Mouse (Mus musculus): ENCODE data around the gene Mcm8. TPM values are rescaled to one million over a fixed set of nuclear protein-coding genes. Genes with fewer than 3 reads are reported as not detected.

The Mcm8 gene
- total RNA-seq, 1 experiment, result 14.2 TPM

DNA sequence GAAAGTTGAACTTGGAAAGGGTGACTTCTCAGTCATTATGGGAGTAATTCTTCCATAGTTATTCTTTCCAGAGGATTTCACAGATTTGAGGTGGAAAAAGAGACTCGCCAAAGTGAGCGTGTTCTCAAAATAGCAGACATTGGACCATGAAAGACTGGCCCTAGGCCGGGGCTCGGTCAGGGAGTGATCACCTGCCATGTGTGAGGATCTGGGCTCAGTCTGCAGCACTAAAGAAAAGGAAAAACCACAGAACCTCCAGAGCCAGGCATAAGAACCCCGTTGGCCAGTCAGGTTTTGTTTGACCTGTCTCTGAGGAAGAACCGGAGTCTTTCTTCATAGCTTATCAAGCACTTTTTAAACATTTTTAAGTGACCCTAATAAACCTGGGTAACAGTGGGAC lies 31.9 kb upstream of the Mcm8 start:
- no peaks in the 10 kb centered on the region for H3K9me3 ChIP-seq (ENCODE audit: control insufficient read depth, insufficient read depth, low read depth, low read length)
- H3K4me3 ChIP-seq (ENCODE audit: insufficient read depth in 1 of 2, low read depth in 1 of 2, low read length in 2 of 2, poor library complexity in 1 of 2, severe bottlenecking in 1 of 2), result no peak overlapping the region
- in situ Hi-C loops (cut with MboI; ENCODE audit: low sequenced_read_pairs in 2 of 2, unreplicated experiment in 2 of 2), result no loop called here
- H3K36me3 ChIP-seq (ENCODE audit: control insufficient read depth, insufficient read depth, low read length, poor library complexity, severe bottlenecking), result no peaks in the 10 kb centered on the region
- H3K9ac ChIP-seq (ENCODE audit: insufficient read depth, low read depth, low read length, poor library complexity, severe bottlenecking), result no peak overlapping the region
- no peak overlapping the region for H3K27ac ChIP-seq (ENCODE audit: insufficient read depth, low read depth, low read length, poor library complexity, severe bottlenecking)
- no peaks in the 10 kb centered on the region for H3K4me1 ChIP-seq (ENCODE audit: control insufficient read depth in 2 of 2, insufficient read depth in 2 of 2, low read length in 2 of 2, poor library complexity in 1 of 2)
- TF ChIP-seq ZNF384 (IDR thresholded peaks at IDR 0.05; ENCODE audit: low read depth, low read length), result no peak
- TF ChIP-seq CHD2 (IDR thresholded peaks at IDR 0.05; ENCODE audit: low read depth, low read length), result no peak
- TF ChIP-seq ZC3H11A (IDR thresholded peaks at IDR 0.05; ENCODE audit: borderline replicate concordance, low read depth, low read length), result no peak
- no peak for TF ChIP-seq MAFK (IDR thresholded peaks at IDR 0.05; ENCODE audit: insufficient read depth, low read depth, low read length)
- TF ChIP-seq HCFC1 (IDR thresholded peaks at IDR 0.05; ENCODE audit: borderline replicate concordance, insufficient read depth, low read length), result no peak
- no peak for DNase-seq (ENCODE audit: low read depth, low spot score)

GRCm38 (mm10) chr2:132793441-132794203 lies 22.3 kb upstream of the Mcm8 start:
- no peaks in the 10 kb centered on the region for H3K9me3 ChIP-seq (ENCODE audit: control insufficient read depth, insufficient read depth, low read depth, low read length)
- DNase-seq (ENCODE audit: low read depth, low spot score), result no peak
- in situ Hi-C loops (cut with MboI; ENCODE audit: low sequenced_read_pairs in 2 of 2, unreplicated experiment in 2 of 2), result no loop called here
- H3K27ac ChIP-seq (ENCODE audit: insufficient read depth, low read depth, low read length, poor library complexity, severe bottlenecking), result no peak overlapping the region
- H3K4me1 ChIP-seq (ENCODE audit: control insufficient read depth in 2 of 2, insufficient read depth in 2 of 2, low read length in 2 of 2, poor library complexity in 1 of 2), result no peaks in the 10 kb centered on the region
- H3K9ac ChIP-seq (ENCODE audit: insufficient read depth, low read depth, low read length, poor library complexity, severe bottlenecking), result no peak overlapping the region
- no peak overlapping the region for H3K4me3 ChIP-seq (ENCODE audit: insufficient read depth in 1 of 2, low read depth in 1 of 2, low read length in 2 of 2, poor library complexity in 1 of 2, severe bottlenecking in 1 of 2)
- H3K36me3 ChIP-seq (ENCODE audit: control insufficient read depth, insufficient read depth, low read length, poor library complexity, severe bottlenecking), result no peaks in the 10 kb centered on the region
- TF ChIP-seq CHD2 (IDR thresholded peaks at IDR 0.05; ENCODE audit: low read depth, low read length), result no peak

DNA sequence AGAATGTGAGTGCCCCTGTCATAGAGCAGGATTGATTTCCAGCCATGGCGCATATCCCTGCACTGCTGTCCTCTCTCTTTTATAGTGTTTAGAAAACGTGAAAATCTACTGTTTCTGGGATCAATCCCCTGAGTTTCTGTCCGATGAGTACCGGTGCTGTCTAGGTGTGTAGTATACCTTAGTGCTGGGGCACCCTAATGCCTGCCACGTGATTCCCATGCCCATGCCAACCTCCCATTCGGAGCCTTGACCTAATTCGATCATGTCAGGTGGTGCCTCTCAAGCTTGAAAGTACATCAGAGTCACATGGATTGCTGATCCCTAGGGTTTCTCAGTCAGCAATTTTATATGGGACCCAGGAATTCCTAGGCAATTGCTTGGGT lies 21.7 kb upstream of the Mcm8 start:
- Histone ChIP-seq H3K27ac (ENCODE audit: insufficient read depth, low read depth, low read length, poor library complexity, severe bottlenecking) (no peak overlapping the region), H3K4me3 (ENCODE audit: insufficient read depth in 1 of 2, low read depth in 1 of 2, low read length in 2 of 2, poor library complexity in 1 of 2, severe bottlenecking in 1 of 2) (no peak overlapping the region), H3K36me3 (ENCODE audit: control insufficient read depth, insufficient read depth, low read length, poor library complexity, severe bottlenecking) (no peaks in the 10 kb centered on the region), H3K9me3 (ENCODE audit: control insufficient read depth, insufficient read depth, low read depth, low read length) (no peaks in the 10 kb centered on the region), H3K9ac (ENCODE audit: insufficient read depth, low read depth, low read length, poor library complexity, severe bottlenecking) (no peak overlapping the region), H3K4me1 (ENCODE audit: control insufficient read depth in 2 of 2, insufficient read depth in 2 of 2, low read length in 2 of 2, poor library complexity in 1 of 2) (no peaks in the 10 kb centered on the region)
- no peak for TF ChIP-seq ZC3H11A (IDR thresholded peaks at IDR 0.05; ENCODE audit: borderline replicate concordance, low read depth, low read length)
- TF ChIP-seq HCFC1 (IDR thresholded peaks at IDR 0.05; ENCODE audit: borderline replicate concordance, insufficient read depth, low read length), result no peak
- TF ChIP-seq CHD2 (IDR thresholded peaks at IDR 0.05; ENCODE audit: low read depth, low read length), result no peak
- TF ChIP-seq ZNF384 (IDR thresholded peaks at IDR 0.05; ENCODE audit: low read depth, low read length), result no peak
- no peak for TF ChIP-seq MAFK (IDR thresholded peaks at IDR 0.05; ENCODE audit: insufficient read depth, low read depth, low read length)
- DNase-seq (ENCODE audit: low read depth, low spot score), result no peak
- in situ Hi-C loops (cut with MboI; ENCODE audit: low sequenced_read_pairs in 2 of 2, unreplicated experiment in 2 of 2), result no loop called here

DNA sequence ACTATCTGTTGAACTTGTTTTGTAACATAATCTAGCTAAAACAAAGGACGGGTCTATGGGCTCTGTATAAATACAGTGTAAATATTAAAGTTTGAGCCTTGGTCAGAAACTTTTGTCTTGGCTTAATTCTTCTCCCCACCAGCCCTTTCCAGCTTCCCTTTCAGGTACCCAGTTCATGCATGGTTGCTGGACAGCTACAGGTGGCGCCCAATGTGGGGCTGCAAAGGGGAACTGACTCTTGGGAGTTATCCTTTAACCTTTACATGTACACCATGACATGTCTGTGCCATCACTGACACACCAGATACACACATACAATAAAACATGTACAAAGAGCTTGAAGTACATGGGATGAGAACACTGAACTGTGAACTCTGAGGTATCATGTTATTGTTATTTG lies 13.0 kb upstream of the Mcm8 start:
- in situ Hi-C loops (cut with MboI; ENCODE audit: low sequenced_read_pairs in 2 of 2, unreplicated experiment in 2 of 2), result no loop called here
- Histone ChIP-seq H3K36me3 (ENCODE audit: control insufficient read depth, insufficient read depth, low read length, poor library complexity, severe bottlenecking) (peaks cover 29% of the 10 kb centered on the region), H3K9ac (ENCODE audit: insufficient read depth, low read depth, low read length, poor library complexity, severe bottlenecking) (no peak overlapping the region), H3K27ac (ENCODE audit: insufficient read depth, low read depth, low read length, poor library complexity, severe bottlenecking) (no peak overlapping the region), H3K4me3 (ENCODE audit: insufficient read depth in 1 of 2, low read depth in 1 of 2, low read length in 2 of 2, poor library complexity in 1 of 2, severe bottlenecking in 1 of 2) (no peak overlapping the region), H3K4me1 (ENCODE audit: control insufficient read depth in 2 of 2, insufficient read depth in 2 of 2, low read length in 2 of 2, poor library complexity in 1 of 2) (no peaks in the 10 kb centered on the region), H3K9me3 (ENCODE audit: control insufficient read depth, insufficient read depth, low read depth, low read length) (no peaks in the 10 kb centered on the region)
- DNase-seq (ENCODE audit: low read depth, low spot score), result no peak
- TF ChIP-seq MAFK (IDR thresholded peaks at IDR 0.05; ENCODE audit: insufficient read depth, low read depth, low read length) (no peak), ZNF384 (IDR thresholded peaks at IDR 0.05; ENCODE audit: low read depth, low read length) (no peak), CHD2 (IDR thresholded peaks at IDR 0.05; ENCODE audit: low read depth, low read length) (no peak), ZC3H11A (IDR thresholded peaks at IDR 0.05; ENCODE audit: borderline replicate concordance, low read depth, low read length) (no peak), HCFC1 (IDR thresholded peaks at IDR 0.05; ENCODE audit: borderline replicate concordance, insufficient read depth, low read length) (no peak)

- in situ Hi-C loops (cut with MboI; ENCODE audit: low sequenced_read_pairs in 2 of 2, unreplicated experiment in 2 of 2), result no loop called here
- peaks cover 14% of the 10 kb centered on the region for H3K36me3 ChIP-seq (ENCODE audit: control insufficient read depth, insufficient read depth, low read length, poor library complexity, severe bottlenecking)
These were observed 25.1 kb downstream of the Mcm8 start for GRCm38 (mm10) chr2:132841071-132841470.

More at GRCm38 (mm10) chr2:132841071-132841470, 25.1 kb downstream of the Mcm8 start:
- Histone ChIP-seq H3K9me3 (ENCODE audit: control insufficient read depth, insufficient read depth, low read depth, low read length) (no peaks in the 10 kb centered on the region), H3K9ac (ENCODE audit: insufficient read depth, low read depth, low read length, poor library complexity, severe bottlenecking) (no peak overlapping the region), H3K4me3 (ENCODE audit: insufficient read depth in 1 of 2, low read depth in 1 of 2, low read length in 2 of 2, poor library complexity in 1 of 2, severe bottlenecking in 1 of 2) (no peak overlapping the region), H3K27ac (ENCODE audit: insufficient read depth, low read depth, low read length, poor library complexity, severe bottlenecking) (no peak overlapping the region), H3K4me1 (ENCODE audit: control insufficient read depth in 2 of 2, insufficient read depth in 2 of 2, low read length in 2 of 2, poor library complexity in 1 of 2) (no peaks in the 10 kb centered on the region)
- no peak for DNase-seq (ENCODE audit: low read depth, low spot score)
- no peak for TF ChIP-seq ZC3H11A (IDR thresholded peaks at IDR 0.05; ENCODE audit: borderline replicate concordance, low read depth, low read length)
